Mouse (Mus musculus): Measurements from ENCODE around the gene Ascl2. TPM values are rescaled to one million over a fixed set of nuclear protein-coding genes. Genes with fewer than 3 reads are reported as not detected.

Gene Ascl2
- polyA plus RNA-seq, 1 experiment from 2014 or later, result 0.85 TPM

DNA sequence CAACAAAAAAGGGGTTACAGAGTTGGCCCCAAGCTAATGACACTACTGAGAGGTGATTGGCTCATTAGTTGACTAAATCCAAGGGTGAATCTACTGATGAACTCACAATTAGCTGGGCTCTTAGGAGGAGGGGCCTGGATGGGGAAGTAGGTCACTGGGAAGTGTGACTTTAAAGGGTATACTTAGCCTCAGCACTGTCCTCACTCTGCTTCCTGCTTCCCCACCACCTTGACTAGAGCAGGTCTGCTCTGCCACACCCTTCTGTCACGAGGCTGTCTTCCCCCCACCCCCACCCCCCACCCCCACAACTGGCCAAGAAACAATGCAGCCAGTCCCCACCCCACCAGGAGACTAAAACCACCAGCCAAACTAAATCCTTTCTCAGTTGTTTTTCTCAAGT is 19.5 kb downstream of the Ascl2 start:
- Histone ChIP-seq H3K4me3 (replicated peaks) (no peak overlapping the region), H3K9me3 (replicated peaks) (no peaks in the 10 kb centered on the region), H3K27ac (no peak overlapping the region), H3K36me3 (no peaks in the 10 kb centered on the region), H3K4me2 (no peak overlapping the region), H3K4me1 (replicated peaks) (no peaks in the 10 kb centered on the region), H3K9ac (no peak overlapping the region), H3K27me3 (peaks cover 8% of the 10 kb centered on the region)
- no peak for DNase-seq
- 0% methylated on average over 1 of the region's 1 CpGs for whole genome bisulfite sequencing (ENCODE audit: insufficient replicate concordance)
- no peak for ATAC-seq (ENCODE audit: low read depth)

GRCm38 (mm10) chr7:142937631-142938030 is 31.4 kb downstream of the Ascl2 start:
- no peak overlapping the region for H3K4me3 ChIP-seq (replicated peaks)
- no peak overlapping the region for H3K9ac ChIP-seq
- no peak overlapping the region for H3K27ac ChIP-seq
- H3K4me2 ChIP-seq, result no peak overlapping the region
- H3K9me3 ChIP-seq (replicated peaks), result no peaks in the 10 kb centered on the region
- no peaks in the 10 kb centered on the region for H3K36me3 ChIP-seq
- H3K4me1 ChIP-seq (replicated peaks), result peaks cover 5% of the 10 kb centered on the region; the same call in 1 of the 2 replicates
- DNase-seq (no peak), ATAC-seq (ENCODE audit: low read depth) (no peak)
- H3K27me3 ChIP-seq, result 0 out of 2 replicates have a peak, but pooled peaks cover 5% of the 10 kb centered on the region

DNA sequence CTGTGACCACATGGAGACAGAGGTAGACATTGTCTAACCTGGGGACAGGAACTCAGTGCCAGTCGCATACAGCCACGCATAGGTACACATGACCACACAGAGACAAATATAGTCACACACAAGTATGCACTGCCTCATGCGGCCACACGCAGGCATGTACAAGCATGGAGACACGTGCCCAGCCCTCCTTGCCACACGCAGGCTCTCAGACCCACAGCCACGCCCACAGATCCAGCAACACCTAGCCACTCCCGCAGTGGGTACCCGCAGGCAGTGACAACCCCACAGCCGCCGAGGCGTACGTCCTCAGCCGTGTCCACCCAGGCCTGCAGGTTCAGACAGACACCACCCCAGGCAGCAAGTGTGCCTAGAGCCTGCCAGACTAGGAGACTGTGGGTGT is 33.4 kb downstream of the Ascl2 start:
- Histone ChIP-seq H3K9ac (no peak overlapping the region), H3K36me3 (no peaks in the 10 kb centered on the region), H3K4me2 (no peak overlapping the region), H3K27ac (no peak overlapping the region), H3K4me3 (replicated peaks) (no peak overlapping the region), H3K27me3 (0 out of 2 replicates have a peak, but pooled peaks cover 5% of the 10 kb centered on the region), H3K4me1 (replicated peaks) (peaks cover 5% of the 10 kb centered on the region; the same call in 1 of the 2 replicates), H3K9me3 (replicated peaks) (no peaks in the 10 kb centered on the region)
- ATAC-seq (ENCODE audit: low read depth), result no peak
- no peak for DNase-seq
- WGBS (ENCODE audit: insufficient replicate concordance), result 72% methylated on average over 14 of the region's 14 CpGs

GRCm38 (mm10) chr7:142932469-142932868 is 36.6 kb downstream of the Ascl2 start:
- H3K4me1 ChIP-seq (replicated peaks), result no peaks in the 10 kb centered on the region

GRCm38 (mm10) chr7:142931028-142931427 is 38.0 kb downstream of the Ascl2 start, which contains the start of gene Th:
Gene Th (minus strand): TSS chr7:142931128.
- DNase-seq, result no peak
- WGBS (ENCODE audit: insufficient replicate concordance), result 59% methylated on average over 3 of the region's 3 CpGs
- no peaks in the 10 kb centered on the region for H3K9me3 ChIP-seq (replicated peaks)
- H3K36me3 ChIP-seq, result no peaks in the 10 kb centered on the region
- no peak within 1 kb of the TSS for H3K4me3 ChIP-seq (replicated peaks)
- H3K9ac ChIP-seq, result no peak within 1 kb of the TSS
- H3K27ac ChIP-seq, result no peak within 1 kb of the TSS
- H3K27me3 ChIP-seq, result 0 out of 2 replicates have a peak, but pooled peaks cover 3% of the 10 kb centered on the region
- H3K4me2 ChIP-seq, result no peak within 1 kb of the TSS
- no peaks in the 10 kb centered on the region for H3K4me1 ChIP-seq (replicated peaks)
- no peak for ATAC-seq (ENCODE audit: low read depth)

More at GRCm38 (mm10) chr7:142932469-142932868, 36.6 kb downstream of the Ascl2 start:
- H3K9ac ChIP-seq, result no peak overlapping the region
- H3K4me2 ChIP-seq, result no peak overlapping the region
- no peaks in the 10 kb centered on the region for H3K9me3 ChIP-seq (replicated peaks)
- no peaks in the 10 kb centered on the region for H3K36me3 ChIP-seq
- DNase-seq, result no peak
- 0 out of 2 replicates have a peak, but pooled peaks cover 5% of the 10 kb centered on the region for H3K27me3 ChIP-seq
- WGBS (ENCODE audit: insufficient replicate concordance), result 40% methylated on average over 3 of the region's 3 CpGs
- no peak for ATAC-seq (ENCODE audit: low read depth)
- H3K4me3 ChIP-seq (replicated peaks), result no peak overlapping the region
- no peak overlapping the region for H3K27ac ChIP-seq

GRCm38 (mm10) chr7:142929516-142929915 is 39.5 kb downstream of the Ascl2 start:
- H3K27ac ChIP-seq, result no peak overlapping the region
- no peaks in the 10 kb centered on the region for H3K36me3 ChIP-seq
- no peaks in the 10 kb centered on the region for H3K9me3 ChIP-seq (replicated peaks)
- WGBS (ENCODE audit: insufficient replicate concordance), result 65% methylated on average over 2 of the region's 2 CpGs
- 0 out of 2 replicates have a peak, but pooled peaks cover 4% of the 10 kb centered on the region for H3K27me3 ChIP-seq
- no peak overlapping the region for H3K9ac ChIP-seq
- ATAC-seq (ENCODE audit: low read depth) (no peak), DNase-seq (no peak)
- H3K4me2 ChIP-seq, result no peak overlapping the region
- H3K4me1 ChIP-seq (replicated peaks), result no peaks in the 10 kb centered on the region
- no peak overlapping the region for H3K4me3 ChIP-seq (replicated peaks)

GRCm38 (mm10) chr7:142927293-142927692 is 41.8 kb downstream of the Ascl2 start:
- 63% methylated on average over 8 of the region's 8 CpGs for WGBS (ENCODE audit: insufficient replicate concordance)
- ATAC-seq (ENCODE audit: low read depth), result no peak

GRCm38 (mm10) chr7:142918641-142919628 is 50.1 kb downstream of the Ascl2 start:
- Histone ChIP-seq H3K4me1 (replicated peaks) (no peaks in the 10 kb centered on the region), H3K9ac (no peak overlapping the region), H3K4me2 (no peak overlapping the region), H3K27ac (no peak overlapping the region), H3K9me3 (replicated peaks) (no peaks in the 10 kb centered on the region), H3K36me3 (no peaks in the 10 kb centered on the region), H3K27me3 (peaks cover 10% of the 10 kb centered on the region), H3K4me3 (replicated peaks) (no peak overlapping the region)
- 24% methylated on average over 8 of the region's 8 CpGs for WGBS (ENCODE audit: insufficient replicate concordance)
- ATAC-seq (ENCODE audit: low read depth) (peak; percentile 52), DNase-seq (peak; percentile 65)

More at GRCm38 (mm10) chr7:142927293-142927692, 41.8 kb downstream of the Ascl2 start:
- no peaks in the 10 kb centered on the region for H3K36me3 ChIP-seq
- H3K4me1 ChIP-seq (replicated peaks), result no peaks in the 10 kb centered on the region
- H3K27ac ChIP-seq, result no peak overlapping the region
- H3K9me3 ChIP-seq (replicated peaks), result no peaks in the 10 kb centered on the region
- no peak overlapping the region for H3K9ac ChIP-seq
- H3K4me2 ChIP-seq, result no peak overlapping the region
- no peak overlapping the region for H3K4me3 ChIP-seq (replicated peaks)
- H3K27me3 ChIP-seq, result 0 out of 2 replicates have a peak, but pooled peaks cover 4% of the 10 kb centered on the region
- no peak for DNase-seq

- no peak for ATAC-seq (ENCODE audit: low read depth)
- no peak overlapping the region for H3K9ac ChIP-seq
- H3K4me3 ChIP-seq (replicated peaks), result no peak overlapping the region
- no peak overlapping the region for H3K4me2 ChIP-seq
- no peaks in the 10 kb centered on the region for H3K9me3 ChIP-seq (replicated peaks)
- H3K27me3 ChIP-seq, result peaks cover 10% of the 10 kb centered on the region
- no peaks in the 10 kb centered on the region for H3K36me3 ChIP-seq
- no peaks in the 10 kb centered on the region for H3K4me1 ChIP-seq (replicated peaks)
- 67% methylated on average over 5 of the region's 5 CpGs for WGBS (ENCODE audit: insufficient replicate concordance)
- no peak for DNase-seq
- H3K27ac ChIP-seq, result no peak overlapping the region
These were observed 51.4 kb downstream of the Ascl2 start for GRCm38 (mm10) chr7:142917659-142918058.
